ENCODE assay signal across 10 mouse cellular contexts in genomic region chr9:63144502-63145248, GRCm38 (mm10). TPM values are rescaled to one million over a fixed set of nuclear protein-coding genes. Genes with fewer than 3 reads are reported as not detected.
DNase-seq lines count a peak whose midpoint lies in the region; ATAC-seq lines count a peak whose summit lies in the region.
"Had no signal": no experiment of that assay in that cellular context is flagged by ENCODE, and none has a peak within 500 bp of the region (broad histone marks: within the 10 kb centered on the region; RNA-seq: fewer than 3 reads in every experiment).

No protein-coding gene starts in this region.

- no peaks in the 10 kb centered on the region for H3K9me3 ChIP-seq in heart, embryonic 13.5 days
- no peaks in the 10 kb centered on the region for H3K9me3 ChIP-seq in embryonic facial prominence, embryonic 10.5 days
- H3K9me3 ChIP-seq in hindbrain, embryonic 13.5 days: no peaks in the 10 kb centered on the region
- H3K9me3 ChIP-seq in midbrain, embryonic 14.5 days (ENCODE audit: control insufficient read depth, low read length): no peaks in the 10 kb centered on the region

- no peaks in the 10 kb centered on the region for H3K36me3 ChIP-seq in heart, embryonic 13.5 days
- no peaks in the 10 kb centered on the region for H3K36me3 ChIP-seq in embryonic facial prominence, embryonic 10.5 days (replicated peaks)
- H3K36me3 ChIP-seq in hindbrain, embryonic 13.5 days: no peaks in the 10 kb centered on the region
- H3K36me3 ChIP-seq in midbrain, embryonic 14.5 days (ENCODE audit: control insufficient read depth, insufficient read depth, low read length): no peaks in the 10 kb centered on the region

- no peak overlapping the region for H3K27ac ChIP-seq in heart, embryonic 13.5 days (replicated peaks)
- H3K27ac ChIP-seq in embryonic facial prominence, embryonic 10.5 days (replicated peaks): no peak overlapping the region
- peak overlapping the region; percentile 92 for H3K27ac ChIP-seq in hindbrain, embryonic 13.5 days
- H3K27ac ChIP-seq in midbrain, embryonic 14.5 days (replicated peaks; ENCODE audit: low read depth, low read length): 0 out of 2 replicates have a peak overlapping the region, but pooled peaks have one; percentile 26

- peaks cover 80% of the 10 kb centered on the region for H3K4me1 ChIP-seq in heart, embryonic 13.5 days
- H3K4me1 ChIP-seq in embryonic facial prominence, embryonic 10.5 days: peaks cover 78% of the 10 kb centered on the region
- peaks cover 87% of the 10 kb centered on the region for H3K4me1 ChIP-seq in hindbrain, embryonic 13.5 days (replicated peaks)
- peaks cover 18% of the 10 kb centered on the region for H3K4me1 ChIP-seq in midbrain, embryonic 14.5 days (ENCODE audit: control insufficient read depth, insufficient read depth, low read length)

- H3K9ac ChIP-seq in heart, embryonic 13.5 days: no peak overlapping the region
- H3K9ac ChIP-seq in hindbrain, embryonic 13.5 days: peak overlapping the region; percentile 85
- H3K9ac ChIP-seq in midbrain, embryonic 14.5 days (replicated peaks; ENCODE audit: low read length): peak overlapping the region; percentile 36; the same call in 1 of the 2 replicates

- WGBS in heart, embryonic 13.5 days: 2% methylated on average over 68 of the region's 80 CpGs
- WGBS in embryonic facial prominence, embryonic 10.5 days: under 1% methylated on average over 80 of the region's 80 CpGs
- 2% methylated on average over 77 of the region's 80 CpGs for WGBS in hindbrain, embryonic 13.5 days
- under 1% methylated on average over 80 of the region's 80 CpGs for WGBS in midbrain, embryonic 14.5 days

- peak overlapping the region; percentile 65 for H3K4me2 ChIP-seq in heart, embryonic 13.5 days
- H3K4me2 ChIP-seq in hindbrain, embryonic 13.5 days: peak overlapping the region; percentile 67
- H3K4me2 ChIP-seq in midbrain, embryonic 14.5 days (ENCODE audit: low read length): peak overlapping the region; percentile 31

- DNase-seq in heart, postnatal 10 days: no peak
- DNase-seq in embryonic facial prominence, embryonic 10.5 days (ENCODE audit: low spot score): peak; percentile 51
- peak; percentile 60 for DNase-seq in midbrain, embryonic 14.5 days
- no peak for DNase-seq in left cerebral cortex, adult 18-20 months (ENCODE audit: low spot score in 2 of 2)
- DNase-seq in adrenal gland, postnatal 25 days: no peak
- DNase-seq in left cerebral cortex, postnatal 14 days (ENCODE audit: low spot score in 2 of 2): no peak

- no peak for ATAC-seq in heart, embryonic 13.5 days (ENCODE audit: extremely low read depth, insufficient number of reproducible peaks, low FRiP score, low TSS enrichment)
- no peak for ATAC-seq in hindbrain, embryonic 13.5 days (ENCODE audit: low FRiP score)
- ATAC-seq in midbrain, embryonic 14.5 days (ENCODE audit: low FRiP score, low TSS enrichment): no peak

- H3K27me3 ChIP-seq in heart, embryonic 13.5 days (replicated peaks): peaks cover 100% of the 10 kb centered on the region
- peaks cover 100% of the 10 kb centered on the region for H3K27me3 ChIP-seq in embryonic facial prominence, embryonic 10.5 days (replicated peaks; ENCODE audit: low read depth, poor library complexity, severe bottlenecking)
- H3K27me3 ChIP-seq in hindbrain, embryonic 13.5 days: peaks cover 100% of the 10 kb centered on the region
- peaks cover 98% of the 10 kb centered on the region for H3K27me3 ChIP-seq in midbrain, embryonic 14.5 days (ENCODE audit: control insufficient read depth, insufficient read depth, low read length)
- H3K27me3 ChIP-seq: CH12.LX had no signal

- H3K4me3 ChIP-seq in heart, embryonic 13.5 days: peak overlapping the region; percentile 48
- H3K4me3 ChIP-seq in embryonic facial prominence, embryonic 10.5 days: peak overlapping the region; percentile 36
- peak overlapping the region; percentile 51 for H3K4me3 ChIP-seq in hindbrain, embryonic 13.5 days
- H3K4me3 ChIP-seq in midbrain, embryonic 14.5 days (replicated peaks; ENCODE audit: low read depth, low read length): peak overlapping the region; percentile 21

- intact Hi-C loops in heart, postnatal 10 days (cut with DNase I): no loop called here
- intact Hi-C loops in left cerebral cortex, postnatal 14 days (cut with DNase I): no loop called here

RNA-seq across cellular contexts. Expression of gene Skor1, which starts 4.1 kb away (rescaled TPM):
- polyA plus RNA-seq in heart, embryonic 13.5 days (2015; fragmentation: Nextera tagmentation; extraction: Ambion mirVana): not detected in 2 replicates
- total RNA-seq in heart, postnatal 10 days (2021): under 1 TPM; 0.07 to 0.22 TPM
- polyA plus RNA-seq in embryonic facial prominence, embryonic 10.5 days (2016; fragmentation: Nextera tagmentation; extraction: Ambion mirVana): 0.06 and 0.10 TPM in 2 replicates
- polyA plus RNA-seq in hindbrain, embryonic 13.5 days (2015; fragmentation: Nextera tagmentation; extraction: Ambion mirVana): 18.5 and 25.5 TPM in 2 replicates
- 5.0 TPM in 2 replicates for polyA plus RNA-seq in midbrain, embryonic 14.5 days (2014; fragmentation: Nextera tagmentation; extraction: Ambion mirVana)
- under 1 TPM; 0.23 TPM for total RNA-seq in left cerebral cortex, adult 18-20 months (2021)
- total RNA-seq in adrenal gland, postnatal 25 days (2021): 0.12 TPM in 1 of 2 replicates, not detected in the other
- under 1 TPM; 0.15 TPM for total RNA-seq in left cerebral cortex, postnatal 14 days (2021)
- total RNA-seq: CH12.LX; neutrophil, adult 5-6 weeks had no signal

Comparison
In these comparisons a context has a peak if more than half of its experiments do, and no peak if none do; other contexts are left out.
1. H3K27ac ChIP-seq: peak in hindbrain, embryonic 13.5 days (single experiment) and midbrain, embryonic 14.5 days (single experiment); none in heart, embryonic 13.5 days (single experiment) and embryonic facial prominence, embryonic 10.5 days (single experiment).
2. DNase-seq: peak in embryonic facial prominence, embryonic 10.5 days (single experiment) and midbrain, embryonic 14.5 days (single experiment); none in heart, postnatal 10 days (0 of 2), left cerebral cortex, adult 18-20 months (0 of 2), adrenal gland, postnatal 25 days (single experiment) and left cerebral cortex, postnatal 14 days (0 of 2).
3. Peak in every context shown above with its lines, with median percentiles within 50 percentile points of each other: H3K4me2 ChIP-seq and H3K4me3 ChIP-seq.